Mouse (Mus musculus) urinary bladder, postnatal 10 days (tissue): Measurements from ENCODE around the gene Fam72a.

ENCODE experiments used
- DNase-seq: peaks from one replicate; pipeline ENCODE4 v3.0.0; 2022; ENCODE audit warnings: low spot score

Fam72a gene

DNA sequence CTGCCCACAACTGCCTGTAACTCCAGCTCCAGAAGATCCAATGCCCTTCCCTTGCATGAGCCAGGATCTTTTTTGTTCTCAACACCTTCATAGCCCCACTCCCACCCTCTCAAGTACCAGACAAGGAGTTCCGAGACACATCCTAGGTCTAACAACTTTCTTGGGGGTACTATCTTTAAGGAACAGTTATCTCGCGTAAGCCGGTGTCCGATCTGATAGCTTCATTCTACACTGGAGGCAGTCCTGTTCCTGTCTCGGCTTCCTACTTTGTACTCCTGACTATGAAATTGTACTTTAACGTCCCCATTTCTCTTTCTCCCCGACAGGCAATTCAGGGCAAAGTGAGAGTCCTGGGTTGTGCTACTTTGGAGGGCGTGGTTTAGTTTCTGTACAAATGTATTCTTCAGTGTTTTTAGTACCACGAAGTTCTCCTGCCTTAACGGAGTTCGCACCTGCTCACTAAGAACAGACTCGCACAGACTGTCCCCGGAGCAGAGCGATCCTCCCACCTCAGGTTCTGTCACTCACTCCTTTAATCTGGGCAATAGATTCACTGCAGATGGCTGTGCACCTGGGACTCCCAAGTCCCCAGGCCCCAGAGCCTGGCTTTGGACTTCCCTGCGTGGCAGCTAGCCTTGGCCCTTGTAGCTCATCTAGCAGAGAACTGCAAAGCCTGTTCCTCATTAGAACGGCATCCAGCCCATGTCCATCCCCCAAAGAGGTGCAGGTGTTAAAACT, 51.4 kb downstream of the Fam72a start:
- DNase-seq, result no peak

DNA sequence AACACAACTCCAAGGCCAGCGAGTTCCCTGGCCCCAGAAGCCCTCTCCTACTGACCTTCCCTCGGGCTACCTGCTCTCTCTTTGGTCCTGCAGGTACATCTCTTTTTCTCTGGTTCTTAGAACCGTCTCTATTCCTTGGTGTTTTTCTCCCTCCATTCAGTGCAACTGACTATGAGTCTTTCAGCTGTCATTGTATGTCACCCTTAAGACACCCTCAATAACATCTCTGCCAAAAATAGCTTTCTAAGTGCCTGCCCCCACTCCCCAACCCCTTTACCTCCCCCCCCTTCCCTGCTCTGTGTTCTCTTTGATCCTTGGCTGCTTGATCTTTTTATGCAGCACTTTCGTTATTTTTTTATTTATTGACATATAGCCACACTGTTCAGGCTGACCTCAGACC, 52.7 kb downstream of the Fam72a start:
- no peak for DNase-seq

DNA sequence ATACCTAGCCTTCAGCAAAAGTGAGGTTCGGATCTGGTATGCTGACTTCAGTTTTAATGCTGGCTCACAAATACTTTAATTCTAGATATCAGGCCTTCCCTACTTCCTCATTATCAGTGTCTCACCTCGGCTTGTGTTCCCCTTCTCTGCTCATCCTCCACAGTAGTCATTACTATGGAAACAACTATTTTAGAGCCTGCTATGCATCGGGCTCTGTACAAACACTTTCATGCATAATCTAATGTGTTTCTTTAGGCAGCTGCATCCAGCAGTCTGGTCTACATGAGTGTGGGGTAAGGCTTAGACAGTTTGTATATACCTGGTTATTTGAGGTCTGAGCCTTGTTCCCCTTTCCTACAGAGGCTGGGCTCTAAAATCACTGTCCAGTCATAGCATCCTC, 55.9 kb downstream of the Fam72a start:
- no peak for DNase-seq

DNA sequence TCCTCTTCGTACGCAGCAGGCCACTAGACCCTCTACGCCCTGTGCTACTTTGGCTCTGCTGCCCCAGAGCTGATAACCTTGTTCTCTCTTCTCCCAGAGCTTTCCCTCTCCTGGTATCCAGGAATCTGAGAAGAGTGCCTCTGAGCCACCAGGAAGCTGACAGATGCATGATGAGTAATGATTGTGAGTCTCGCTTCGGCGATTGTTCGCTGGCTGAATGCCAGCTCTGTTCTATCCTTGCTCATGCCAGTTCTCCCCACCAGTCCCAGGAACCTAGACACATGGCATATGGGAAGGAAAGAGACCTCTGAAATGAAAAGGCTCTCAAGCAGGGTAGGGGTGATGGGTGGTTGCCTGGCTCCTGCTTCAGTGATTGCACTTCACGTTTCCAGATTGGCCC, 59.1 kb downstream of the Fam72a start:
- no peak for DNase-seq
